Mouse (Mus musculus): ENCODE measurements around the gene Sdr9c7. TPM values are rescaled to one million over a fixed set of nuclear protein-coding genes. Genes with fewer than 3 reads are reported as not detected.
"Not testable (repeated sequence)": the region's sequence is repeated elsewhere in the genome, so short reads cannot be mapped to it uniquely, and the experiment has no call there.

The Sdr9c7 gene
- not detected for total RNA-seq (2021)

DNA sequence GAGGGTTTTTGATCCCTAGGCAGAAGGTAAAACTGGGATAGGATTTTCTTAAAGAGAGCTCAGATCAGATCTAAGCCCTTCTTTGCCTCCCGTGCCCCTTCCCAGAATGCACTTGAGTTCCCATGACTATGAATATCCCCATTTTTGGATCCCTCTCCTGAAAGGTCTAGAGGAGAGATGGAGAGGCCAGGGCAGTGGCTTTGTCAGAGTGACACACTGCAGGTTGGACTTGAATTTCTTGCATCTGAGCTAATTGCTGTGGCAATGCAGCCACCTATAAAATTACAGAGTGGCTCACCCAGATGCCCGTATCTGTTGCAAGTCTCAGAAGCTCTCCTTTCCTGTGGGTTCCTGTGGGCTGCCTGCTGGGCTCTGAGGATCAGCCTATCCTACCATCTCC is at the start of gene Sdr9c7:
TSS of gene Sdr9c7 (plus strand) at position 301 of the 400 bp plus-strand sequence.
- no peak for DNase-seq (ENCODE audit: extremely low spot score in 1 of 2, low spot score in 1 of 2)

DNA sequence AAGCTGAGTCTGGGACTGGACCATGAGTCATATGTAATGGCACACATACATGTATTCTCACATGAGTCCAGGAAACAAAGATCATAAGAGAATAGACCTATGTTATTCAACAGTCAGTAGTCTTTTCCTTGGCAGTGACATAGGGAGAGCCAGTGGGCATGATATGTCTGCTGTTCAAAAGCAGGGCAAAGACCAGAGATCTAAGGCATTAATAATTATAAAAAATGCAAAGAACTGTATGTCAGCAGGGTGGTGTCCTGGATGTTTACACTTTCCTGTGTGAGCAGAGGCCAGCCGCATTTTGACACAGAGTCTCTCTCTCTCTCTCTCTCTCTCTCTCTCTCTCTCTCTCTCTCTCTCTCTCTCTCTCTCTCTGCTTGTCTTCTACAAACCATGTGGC is 48.7 kb upstream of the Sdr9c7 start, which contains the start of gene Rdh19:
TSS of gene Rdh19 (plus strand) at position 301 of the 400 bp plus-strand sequence.
- no peak for DNase-seq (ENCODE audit: extremely low spot score in 1 of 2, low spot score in 1 of 2)

DNA sequence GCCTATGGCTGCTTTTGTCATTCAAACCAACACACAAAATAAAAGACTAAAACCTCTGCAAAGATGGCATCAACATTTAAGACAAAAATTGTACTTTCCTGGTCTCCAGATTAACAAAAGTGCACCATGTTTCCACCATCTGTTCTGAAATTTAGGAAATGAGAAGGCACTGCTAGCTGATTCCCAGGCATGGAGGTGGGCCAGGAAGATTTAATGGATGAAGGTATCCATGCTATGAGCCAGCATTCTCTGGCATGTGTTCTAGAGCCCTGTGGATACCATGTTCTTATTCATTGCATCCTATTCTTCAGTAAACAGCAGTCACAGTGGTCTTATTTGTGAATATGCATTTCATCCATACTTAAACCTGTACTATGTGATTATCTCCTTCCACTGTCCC is 41.9 kb upstream of the Sdr9c7 start:
- DNase-seq (ENCODE audit: extremely low spot score in 1 of 2, low spot score in 1 of 2) = peak in 1 of 2 experiments; percentile 8

DNA sequence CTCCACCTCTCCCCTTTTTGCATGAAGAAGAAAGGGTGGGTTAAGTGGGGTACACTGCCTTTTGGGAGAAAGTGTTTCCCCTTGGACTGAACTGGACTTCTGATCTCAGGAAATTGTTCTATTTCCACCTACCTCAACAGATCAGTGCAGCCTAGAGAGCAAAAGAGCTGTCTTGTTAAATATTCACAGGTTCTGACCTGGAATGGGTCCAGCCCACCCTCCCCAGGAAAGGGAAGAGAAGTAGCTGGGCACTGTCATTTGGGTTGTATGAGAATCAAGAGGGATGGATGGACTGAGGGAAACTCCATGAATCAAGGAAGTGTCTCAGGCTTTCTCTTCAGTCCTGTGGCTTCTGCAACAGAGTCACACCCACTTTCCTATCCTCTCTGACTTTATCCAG is 33.4 kb upstream of the Sdr9c7 start:
- DNase-seq (ENCODE audit: extremely low spot score in 1 of 2, low spot score in 1 of 2) = no peak

DNA sequence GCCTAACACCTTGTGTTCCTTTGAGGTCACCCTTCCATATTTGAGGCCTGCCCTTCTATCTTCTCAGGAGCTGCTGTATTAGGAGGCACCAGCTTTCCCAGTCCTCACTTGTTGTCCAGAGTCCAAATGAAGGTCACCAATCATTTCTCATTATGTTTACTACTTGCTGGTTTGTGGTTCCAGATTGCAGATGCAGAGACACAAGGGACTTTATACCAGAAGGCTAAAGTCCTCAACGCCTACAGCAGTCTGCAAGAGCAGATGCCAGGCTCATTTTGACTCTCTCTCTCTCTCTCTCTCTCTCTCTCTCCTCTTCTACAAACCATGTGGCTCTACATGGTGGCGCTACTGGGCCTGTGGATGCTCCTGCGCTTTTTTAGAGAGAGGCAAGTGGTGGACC is 32.1 kb upstream of the Sdr9c7 start, which contains the start of gene Rdh16f2:
TSS of gene Rdh16f2 (plus strand) at position 243 of the 400 bp plus-strand sequence.
- DNase-seq (ENCODE audit: extremely low spot score in 1 of 2, low spot score in 1 of 2) = no peak

- DNase-seq (ENCODE audit: extremely low spot score in 1 of 2, low spot score in 1 of 2) = peak in 1 of 2 experiments; percentile 8
Observed at GRCm38 (mm10) chr10:127872484-127872883, 25.8 kb upstream of the Sdr9c7 start.

DNA sequence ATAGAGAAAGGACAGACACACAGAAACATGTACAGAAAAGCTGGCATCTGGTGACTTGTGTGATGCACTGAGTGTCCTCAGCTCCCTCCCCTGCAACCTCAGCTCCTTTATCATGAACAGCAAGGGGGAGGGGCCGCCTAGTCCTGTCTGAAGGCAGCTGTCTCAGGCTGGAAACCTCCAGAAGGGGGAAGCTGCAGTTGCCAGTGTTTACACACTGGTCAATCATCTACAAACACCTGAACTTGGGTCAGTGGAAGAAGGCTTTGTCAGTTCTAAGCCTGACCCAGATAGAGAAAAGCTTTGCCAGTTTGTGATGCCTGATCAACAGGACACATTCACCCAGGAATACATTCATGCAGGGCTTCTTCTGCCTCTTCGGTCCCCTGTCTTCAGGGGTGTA is 20.6 kb upstream of the Sdr9c7 start:
- no peak for DNase-seq (ENCODE audit: extremely low spot score in 1 of 2, low spot score in 1 of 2)

- no peak for DNase-seq (ENCODE audit: extremely low spot score in 1 of 2, low spot score in 1 of 2)
Observed at GRCm38 (mm10) chr10:127878262-127879057, 19.9 kb upstream of the Sdr9c7 start.

DNA sequence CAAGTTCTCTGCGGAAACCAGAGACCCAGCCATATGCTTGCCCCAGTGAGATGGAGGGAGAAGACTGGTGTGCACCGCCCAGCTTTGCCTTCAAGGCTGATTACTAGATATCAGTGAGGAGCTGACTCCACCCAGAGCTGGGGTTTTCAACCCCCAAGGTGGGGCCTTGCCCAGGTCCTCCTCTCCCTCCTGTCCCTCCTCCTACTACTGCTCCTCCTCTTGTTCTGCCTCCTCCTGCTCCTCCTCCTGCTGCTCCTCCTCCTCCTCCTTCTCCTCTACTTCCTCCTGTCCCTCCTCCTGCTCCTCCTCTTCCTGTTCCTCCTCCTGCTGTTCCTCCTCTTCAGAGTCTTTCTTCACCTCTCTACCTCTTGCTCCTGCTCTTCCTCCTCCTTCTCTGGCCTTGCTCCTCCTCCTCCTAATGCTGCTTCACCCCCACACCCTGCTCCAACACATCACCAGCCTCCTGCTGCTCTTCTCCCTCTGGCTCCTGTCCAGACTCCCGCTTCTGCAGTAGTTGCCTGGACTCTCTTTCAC is 19.1 kb upstream of the Sdr9c7 start:
- peak in 1 of 2 experiments; percentile 8 for DNase-seq (ENCODE audit: extremely low spot score in 1 of 2, low spot score in 1 of 2)

DNA sequence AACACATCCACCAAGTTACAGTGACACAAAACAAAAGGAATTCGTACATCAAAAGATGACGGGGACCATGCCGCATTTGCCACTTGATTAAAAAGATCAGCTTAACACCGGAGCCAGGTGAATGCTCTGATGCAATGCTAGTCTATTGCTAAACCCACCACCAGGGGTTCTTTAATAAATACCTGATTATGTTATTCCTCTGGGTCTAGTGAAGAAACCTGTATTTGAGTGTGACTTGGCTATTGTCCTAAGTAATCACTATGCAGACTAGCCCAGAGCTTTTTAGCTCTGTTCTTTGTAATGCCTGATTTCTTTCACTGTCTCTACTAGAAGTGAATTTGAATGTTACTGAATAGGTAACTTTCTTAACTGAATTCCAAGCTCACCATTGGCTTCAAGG is 17.3 kb upstream of the Sdr9c7 start:
- DNase-seq (ENCODE audit: extremely low spot score in 1 of 2, low spot score in 1 of 2) = no peak

DNA sequence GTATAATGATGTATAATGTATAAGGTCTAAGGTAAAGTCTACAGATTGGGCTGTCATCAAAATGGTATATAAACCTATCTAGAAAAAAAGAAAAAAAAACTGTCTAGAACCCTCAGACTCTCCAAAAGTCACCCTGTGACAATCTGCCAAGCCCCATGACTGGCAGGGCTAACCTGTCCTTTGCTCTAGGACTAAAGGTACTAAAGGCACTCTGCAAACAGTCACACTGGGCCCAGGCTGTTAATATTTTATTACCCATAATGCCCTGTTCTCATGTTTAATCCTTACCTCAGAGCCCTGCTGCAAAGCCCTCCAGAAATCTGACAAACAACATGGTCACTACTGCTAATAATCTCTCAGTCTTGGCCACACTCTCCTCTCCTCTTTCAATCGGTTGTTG is 11.8 kb upstream of the Sdr9c7 start:
- no peak for DNase-seq (ENCODE audit: extremely low spot score in 1 of 2, low spot score in 1 of 2)

GRCm38 (mm10) chr10:127886971-127887370 is 11.3 kb upstream of the Sdr9c7 start:
- no peak for DNase-seq (ENCODE audit: extremely low spot score in 1 of 2, low spot score in 1 of 2)

DNA sequence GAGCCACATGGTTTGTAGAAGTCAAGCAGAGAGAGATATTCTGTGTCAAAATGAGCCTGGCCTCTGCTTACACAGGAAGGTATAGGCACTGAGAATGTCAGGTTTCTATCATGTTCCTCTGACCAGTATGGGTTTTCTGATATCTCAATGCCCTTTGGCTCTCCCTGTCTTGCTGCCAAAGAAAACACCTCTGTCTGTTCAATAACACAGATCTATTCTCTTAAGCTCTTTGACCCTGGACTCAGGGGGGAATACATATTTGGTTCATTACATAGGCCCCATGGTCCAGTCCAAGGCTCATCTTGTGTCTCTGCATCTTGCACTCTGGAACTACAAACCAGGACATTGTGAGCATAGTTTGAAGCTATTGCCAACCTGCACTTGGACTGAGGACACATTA is 9.7 kb upstream of the Sdr9c7 start, which contains the start of gene Rdh7:
TSS of gene Rdh7 (minus strand) at position 213 of the 400 bp plus-strand sequence.
- DNase-seq (ENCODE audit: extremely low spot score in 1 of 2, low spot score in 1 of 2) = no peak

GRCm38 (mm10) chr10:127891481-127891880 is 6.8 kb upstream of the Sdr9c7 start:
- DNase-seq (ENCODE audit: extremely low spot score in 1 of 2, low spot score in 1 of 2) = no peak

DNA sequence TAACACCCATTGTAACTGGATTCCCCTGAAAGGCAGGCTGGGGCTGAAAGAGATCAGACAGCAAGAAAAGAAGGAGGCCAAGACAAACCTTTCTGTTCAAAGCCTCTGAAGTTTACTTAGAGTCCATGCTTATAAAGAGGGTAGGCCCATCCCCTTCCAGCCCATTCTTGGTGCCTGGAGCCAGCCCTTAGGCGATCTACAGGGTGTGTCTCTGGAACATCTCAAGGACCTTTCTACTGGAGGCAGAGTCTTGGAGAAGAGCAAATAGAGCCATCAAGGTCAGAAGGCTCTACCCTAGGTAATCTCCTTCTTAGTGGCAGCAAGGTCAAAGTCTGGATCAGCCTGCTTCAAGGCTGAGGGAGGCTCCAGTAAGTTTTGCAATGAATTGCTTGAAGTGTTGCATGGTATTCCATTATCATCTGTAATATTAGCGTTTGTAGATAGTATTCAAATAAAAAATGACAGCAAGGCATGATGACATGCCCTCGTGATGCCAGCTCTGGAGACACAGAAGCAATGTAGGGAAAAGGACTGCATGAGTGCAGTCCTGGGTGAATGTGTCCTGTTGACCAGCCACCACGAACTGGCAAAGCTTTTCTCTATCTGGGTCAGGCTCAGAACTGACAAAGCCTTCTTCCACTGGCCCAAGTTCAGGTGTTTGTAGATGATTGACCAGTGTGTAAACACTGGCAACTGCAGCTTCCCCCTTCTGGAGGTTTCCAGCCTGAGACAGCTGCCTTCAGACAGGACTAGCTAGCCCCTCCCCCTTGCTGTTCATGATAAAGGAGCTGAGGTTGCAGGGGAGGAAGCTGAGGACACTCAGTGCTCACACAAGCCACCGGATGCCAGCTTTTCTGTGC is 4.9 kb upstream of the Sdr9c7 start:
- DNase-seq (ENCODE audit: extremely low spot score in 1 of 2, low spot score in 1 of 2) = not testable (repeated sequence)

DNA sequence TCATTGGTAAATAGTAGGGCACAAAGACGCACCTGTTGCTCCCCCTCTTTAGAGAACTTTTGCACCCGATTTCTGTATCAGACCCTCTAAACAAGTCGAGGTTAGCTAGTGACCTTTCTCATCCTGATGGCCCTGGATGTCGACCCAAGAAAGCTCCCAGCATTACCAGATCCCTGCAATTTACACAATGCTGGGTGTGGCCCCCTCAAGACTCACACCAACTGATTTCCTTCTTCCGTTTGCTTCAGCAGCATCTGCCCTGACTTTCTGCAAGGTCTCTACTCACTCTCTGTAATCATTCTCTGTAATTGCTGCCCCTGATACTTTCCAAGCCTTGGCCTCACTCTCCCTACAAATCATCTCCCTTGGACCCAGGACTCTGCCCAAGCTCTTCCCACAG is 1.6 kb upstream of the Sdr9c7 start:
- DNase-seq (ENCODE audit: extremely low spot score in 1 of 2, low spot score in 1 of 2) = no peak

DNA sequence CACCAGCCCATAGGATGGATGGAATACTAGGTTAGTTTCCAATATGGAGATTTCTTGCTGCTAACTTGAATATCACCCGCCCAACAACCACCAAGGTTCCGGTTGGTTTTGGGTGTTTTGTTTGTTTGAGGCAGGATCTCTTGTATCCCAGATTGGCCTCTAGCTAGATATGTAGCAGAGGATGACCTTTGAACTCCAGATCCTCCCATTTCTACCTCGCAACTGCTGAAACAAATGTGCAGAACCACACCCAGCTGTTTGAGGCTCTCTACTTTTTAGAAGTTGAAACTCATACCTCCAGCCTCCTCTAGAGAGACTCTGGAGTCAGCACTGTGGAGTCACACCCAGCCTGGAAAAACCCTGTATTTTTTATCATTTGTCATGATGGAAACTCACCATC is 812 bp upstream of the Sdr9c7 start:
- DNase-seq (ENCODE audit: extremely low spot score in 1 of 2, low spot score in 1 of 2) = no peak

- no peak for DNase-seq (ENCODE audit: extremely low spot score in 1 of 2, low spot score in 1 of 2)
Observed at GRCm38 (mm10) chr10:127899783-127900182, 1.5 kb downstream of the Sdr9c7 start.

DNA sequence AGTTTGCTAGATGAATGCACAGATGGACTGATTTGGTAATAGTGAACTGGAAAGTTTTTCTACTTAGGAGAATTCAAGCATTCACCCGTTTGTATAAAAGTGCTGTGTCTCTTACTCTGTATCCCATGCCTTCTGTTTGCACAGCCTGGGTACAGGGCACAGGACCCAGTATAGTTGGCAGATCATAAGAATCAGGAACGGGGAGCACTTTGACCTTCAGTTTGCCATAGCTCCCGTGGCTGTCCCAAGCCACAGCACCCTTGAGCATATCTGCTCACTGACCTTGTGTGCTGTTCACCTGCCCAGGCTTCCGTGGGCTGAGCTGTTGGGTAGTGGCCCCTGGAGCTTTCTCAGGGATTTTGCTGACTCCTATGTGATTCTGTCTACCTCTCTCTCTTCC is 3.4 kb downstream of the Sdr9c7 start:
- no peak for DNase-seq (ENCODE audit: extremely low spot score in 1 of 2, low spot score in 1 of 2)

GRCm38 (mm10) chr10:127903116-127903515 is 4.8 kb downstream of the Sdr9c7 start:
- no peak for DNase-seq (ENCODE audit: extremely low spot score in 1 of 2, low spot score in 1 of 2)

Data from layer of hippocampus, postnatal 25 days (tissue).